ENCODE assay signal across 8 mouse cellular contexts in the genomic region with DNA sequence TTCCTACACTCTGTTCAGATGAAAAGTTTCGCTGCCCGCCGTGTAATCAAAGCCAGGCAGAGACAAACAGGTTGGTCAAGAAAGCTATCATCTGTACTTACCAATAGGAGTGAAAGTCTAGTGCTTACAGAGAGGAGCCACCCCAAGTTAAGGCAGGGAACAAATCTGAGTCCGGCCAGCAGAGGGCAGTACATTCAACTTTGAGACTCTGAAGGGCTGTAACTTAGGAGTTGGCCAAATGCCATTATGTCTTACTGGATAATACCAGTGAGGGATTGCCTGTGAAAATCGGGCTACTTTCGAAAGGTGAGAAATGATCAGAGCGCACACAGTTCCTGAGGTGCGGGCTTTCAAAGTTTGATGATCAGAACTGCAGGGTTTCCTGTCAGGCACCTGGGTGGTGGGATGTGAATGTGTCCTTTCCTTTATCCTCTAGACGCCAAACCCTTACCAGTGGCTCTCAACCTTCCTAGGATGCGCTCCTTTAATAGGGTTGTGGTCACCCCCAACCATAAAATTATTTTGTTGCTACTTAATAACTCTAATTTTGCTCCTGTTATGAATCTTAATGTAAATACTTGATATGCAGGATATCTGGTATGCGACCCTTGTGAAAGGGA. TPM values are rescaled to one million over a fixed set of nuclear protein-coding genes. Genes with fewer than 3 reads are reported as not detected.
DNase-seq lines count a peak whose midpoint lies in the region; ATAC-seq and TF ChIP-seq lines count a peak whose summit lies in the region.

No protein-coding gene starts in this region.

- TF ChIP-seq EP300 in heart, adult 2 months (IDR thresholded peaks at IDR 0.05; ENCODE audit: insufficient read depth, low read depth, low read length), result no peak

- no peak overlapping the region for H3K4me2 ChIP-seq in limb, embryonic 13.5 days (replicated peaks)
- no peak overlapping the region for H3K4me2 ChIP-seq in midbrain, postnatal 0 days (ENCODE audit: low read depth, low read length, poor library complexity, severe bottlenecking)

- peak; percentile 76 for ATAC-seq in limb, embryonic 13.5 days (ENCODE audit: low FRiP score, low read depth)
- ATAC-seq in midbrain, postnatal 0 days (ENCODE audit: low FRiP score), result peak; percentile 63

- peaks cover 8% of the 10 kb centered on the region for H3K4me1 ChIP-seq in heart, adult 2 months (ENCODE audit: control insufficient read depth, insufficient read depth, low read length)
- H3K4me1 ChIP-seq in heart, embryonic 10.5 days, result peaks cover 10% of the 10 kb centered on the region
- no peaks in the 10 kb centered on the region for H3K4me1 ChIP-seq in cortical plate, adult 2 months (ENCODE audit: control insufficient read depth, insufficient read depth, low read length)
- 0 out of 2 replicates have a peak, but pooled peaks cover 3% of the 10 kb centered on the region for H3K4me1 ChIP-seq in kidney, adult 2 months (ENCODE audit: control insufficient read depth, insufficient read depth, low read length)
- H3K4me1 ChIP-seq in limb, embryonic 13.5 days, result 0 out of 2 replicates have a peak, but pooled peaks cover 5% of the 10 kb centered on the region
- no peaks in the 10 kb centered on the region for H3K4me1 ChIP-seq in midbrain, postnatal 0 days (ENCODE audit: insufficient read depth, low read length)

- no peak overlapping the region for H3K27ac ChIP-seq in heart, adult 2 months
- no peak overlapping the region for H3K27ac ChIP-seq in heart, embryonic 10.5 days
- no peak overlapping the region for H3K27ac ChIP-seq in cortical plate, adult 2 months (ENCODE audit: insufficient read depth, low read length)
- no peak overlapping the region for H3K27ac ChIP-seq in kidney, adult 2 months (ENCODE audit: insufficient read depth, low read depth, low read length)
- no peak overlapping the region for H3K27ac ChIP-seq in limb, embryonic 13.5 days
- no peak overlapping the region for H3K27ac ChIP-seq in midbrain, postnatal 0 days (ENCODE audit: low read depth, low read length)

- no peaks in the 10 kb centered on the region for H3K9me3 ChIP-seq in heart, embryonic 10.5 days
- no peaks in the 10 kb centered on the region for H3K9me3 ChIP-seq in limb, embryonic 13.5 days
- no peaks in the 10 kb centered on the region for H3K9me3 ChIP-seq in midbrain, postnatal 0 days (ENCODE audit: low read length)

- H3K9ac ChIP-seq in heart, adult 2 months (ENCODE audit: low read depth, low read length), result no peak overlapping the region
- H3K9ac ChIP-seq in limb, embryonic 13.5 days, result no peak overlapping the region
- H3K9ac ChIP-seq in midbrain, postnatal 0 days (replicated peaks; ENCODE audit: low read length, poor library complexity, severe bottlenecking), result no peak overlapping the region

- peak; percentile 83 for TF ChIP-seq CTCF in heart, adult 2 months (IDR thresholded peaks at IDR 0.05)
- TF ChIP-seq CTCF in cortical plate, adult 2 months (IDR thresholded peaks at IDR 0.05; ENCODE audit: extremely low read depth, insufficient read depth, low read length), result peak; percentile 64
- peak; percentile 76 for TF ChIP-seq CTCF in kidney, adult 2 months (conservative IDR thresholded peaks at IDR 0.05; ENCODE audit: insufficient read depth, insufficient read length, low read depth, low read length)
- peak; percentile 75 for TF ChIP-seq CTCF in midbrain, postnatal 0 days (IDR thresholded peaks at IDR 0.05)

- no peaks in the 10 kb centered on the region for H3K27me3 ChIP-seq in heart, adult 2 months (ENCODE audit: control insufficient read depth, insufficient read depth, low read length)
- H3K27me3 ChIP-seq in heart, embryonic 10.5 days (ENCODE audit: insufficient read depth, poor library complexity, severe bottlenecking), result peaks cover 12% of the 10 kb centered on the region
- no peaks in the 10 kb centered on the region for H3K27me3 ChIP-seq in kidney, adult 2 months (replicated peaks; ENCODE audit: control insufficient read depth, insufficient read depth, low read length)
- peaks cover 4% of the 10 kb centered on the region; the same call in 1 of the 2 replicates for H3K27me3 ChIP-seq in limb, embryonic 13.5 days
- no peaks in the 10 kb centered on the region for H3K27me3 ChIP-seq in midbrain, postnatal 0 days (ENCODE audit: insufficient read depth, low read length)

- no peaks in the 10 kb centered on the region for H3K79me2 ChIP-seq in heart, adult 2 months (replicated peaks; ENCODE audit: control insufficient read depth, insufficient read depth, low read length)

- WGBS in heart, adult 2 months, result 56% methylated on average over 11 of the region's 11 CpGs
- 59% methylated on average over 11 of the region's 11 CpGs for WGBS in heart, embryonic 10.5 days
- 49% methylated on average over 11 of the region's 11 CpGs for WGBS in kidney, adult 2 months
- WGBS in limb, embryonic 13.5 days, result 55% methylated on average over 11 of the region's 11 CpGs
- WGBS in midbrain, postnatal 0 days, result 61% methylated on average over 11 of the region's 11 CpGs

- H3K36me3 ChIP-seq in heart, adult 2 months (ENCODE audit: control insufficient read depth, insufficient read depth, low read length), result no peaks in the 10 kb centered on the region; the same call in 1 of the 2 replicates
- no peaks in the 10 kb centered on the region for H3K36me3 ChIP-seq in heart, embryonic 10.5 days
- H3K36me3 ChIP-seq in kidney, adult 2 months (ENCODE audit: control insufficient read depth, insufficient read depth, low read length), result no peaks in the 10 kb centered on the region
- H3K36me3 ChIP-seq in limb, embryonic 13.5 days, result no peaks in the 10 kb centered on the region
- H3K36me3 ChIP-seq in midbrain, postnatal 0 days (ENCODE audit: insufficient read depth, low read length), result no peaks in the 10 kb centered on the region

- intact Hi-C loops in heart, adult 2 months (cut with DNase I), result no loop called here

- no peak for TF ChIP-seq POLR2A in heart, adult 2 months (IDR thresholded peaks at IDR 0.05; ENCODE audit: insufficient read depth, low read depth, low read length)
- no peak for TF ChIP-seq POLR2A in cortical plate, adult 2 months (IDR thresholded peaks at IDR 0.05; ENCODE audit: extremely low read depth, insufficient read depth, low read length)
- no peak for TF ChIP-seq POLR2A in kidney, adult 2 months (IDR thresholded peaks at IDR 0.05; ENCODE audit: low read depth, low read length)

- no peak overlapping the region for H3K4me3 ChIP-seq in heart, adult 2 months
- H3K4me3 ChIP-seq in heart, embryonic 10.5 days, result no peak overlapping the region
- H3K4me3 ChIP-seq in cortical plate, adult 2 months (ENCODE audit: insufficient read depth, low read length), result no peak overlapping the region
- H3K4me3 ChIP-seq in kidney, adult 2 months (ENCODE audit: insufficient read depth, low read depth, low read length), result no peak overlapping the region
- no peak overlapping the region for H3K4me3 ChIP-seq in limb, embryonic 13.5 days
- H3K4me3 ChIP-seq in midbrain, postnatal 0 days (ENCODE audit: low read depth, low read length), result no peak overlapping the region

- peak; percentile 61 to 79 for DNase-seq in heart, adult 2 months
- DNase-seq in heart, embryonic 10.5 days (ENCODE audit: low spot score), result no peak
- peak; percentile 49 to 72 for DNase-seq in gastrocnemius, postnatal 4 days (ENCODE audit: low spot score in 2 of 2)
- DNase-seq in kidney, adult 2 months, result peak; percentile 77
- DNase-seq in midbrain, postnatal 0 days (ENCODE audit: low spot score), result peak; percentile 84
- peak; percentile 66 to 85 for DNase-seq in spleen, postnatal 10 days (ENCODE audit: low spot score in 2 of 2)

RNA-seq across cellular contexts. Expression of a gene that starts 15.8 kb away (rescaled TPM):
- total RNA-seq in heart, adult 2 months (2021), result 10 to 100 TPM; 12.1 to 13.8 TPM
- 7.9 and 11.8 TPM in 2 replicates for polyA plus RNA-seq in heart, adult 2 months (2012; rRNA removed)
- 30.5 and 32.5 TPM in 2 replicates for polyA plus RNA-seq in heart, embryonic 10.5 days (2016; fragmentation: Nextera tagmentation; extraction: Ambion mirVana)
- 6.6 and 7.1 TPM in 2 replicates for polyA plus RNA-seq in cortical plate, adult 2 months (2012; rRNA removed)
- 10 to 100 TPM; 14.7 to 15.0 TPM for total RNA-seq in gastrocnemius, postnatal 4 days (2021)
- 6.6 and 7.0 TPM in 2 replicates for polyA plus RNA-seq in kidney, adult 2 months (2012; rRNA removed)
- 25.5 and 25.6 TPM in 2 replicates for polyA plus RNA-seq in limb, embryonic 13.5 days (2015; fragmentation: Nextera tagmentation; extraction: Ambion mirVana)
- 23.8 and 25.6 TPM in 2 replicates for total RNA-seq in midbrain, postnatal 0 days (2014; rRNA removed)
- 21.1 and 21.5 TPM in 2 replicates for polyA plus RNA-seq in midbrain, postnatal 0 days (2015; fragmentation: Nextera tagmentation; extraction: Ambion mirVana)
